Mouse (Mus musculus): ENCODE results near the gene Mki67. TPM values are rescaled to one million over a fixed set of nuclear protein-coding genes. Genes with fewer than 3 reads are reported as not detected.
"Not testable (repeated sequence)": the region's sequence is repeated elsewhere in the genome, so short reads cannot be mapped to it uniquely, and the experiment has no call there.

Mki67 gene
- polyA plus RNA-seq, 1 experiment from 2014 or later, result 18.8 TPM

GRCm38 (mm10) chr7:135715166-135715565 is 995 bp downstream of the Mki67 start:
- Histone ChIP-seq H3K9me3 (no peaks in the 10 kb centered on the region), H3K27me3 (0 out of 2 replicates have a peak, but pooled peaks cover 4% of the 10 kb centered on the region), H3K4me3 (replicated peaks) (peak overlapping the region; percentile 86), H3K36me3 (no peaks in the 10 kb centered on the region), H3K4me2 (replicated peaks) (peak overlapping the region; percentile 98), H3K27ac (no peak overlapping the region), H3K4me1 (replicated peaks) (peaks cover 29% of the 10 kb centered on the region), H3K9ac (replicated peaks) (peak overlapping the region; percentile 77)
- WGBS, result 5% methylated on average over 7 of the region's 7 CpGs
- ATAC-seq, result no peak

GRCm38 (mm10) chr7:135713326-135713725 is 2.8 kb downstream of the Mki67 start:
- Histone ChIP-seq H3K4me2 (replicated peaks) (peak overlapping the region; percentile 45), H3K9ac (replicated peaks) (no peak overlapping the region), H3K4me1 (replicated peaks) (peaks cover 29% of the 10 kb centered on the region), H3K36me3 (0 out of 2 replicates have a peak, but pooled peaks cover 3% of the 10 kb centered on the region), H3K9me3 (no peaks in the 10 kb centered on the region), H3K4me3 (replicated peaks) (peak overlapping the region; percentile 86), H3K27me3 (no peaks in the 10 kb centered on the region), H3K27ac (no peak overlapping the region)
- 64% methylated on average over 8 of the region's 8 CpGs for WGBS
- no peak for ATAC-seq

GRCm38 (mm10) chr7:135712534-135712933 is 3.6 kb downstream of the Mki67 start:
- no peak overlapping the region for H3K4me3 ChIP-seq (replicated peaks)

GRCm38 (mm10) chr7:135710702-135711101 is 5.5 kb downstream of the Mki67 start:
- Histone ChIP-seq H3K9me3 (no peaks in the 10 kb centered on the region), H3K27me3 (no peaks in the 10 kb centered on the region), H3K27ac (no peak overlapping the region), H3K4me3 (replicated peaks) (no peak overlapping the region), H3K9ac (replicated peaks) (no peak overlapping the region), H3K4me2 (replicated peaks) (no peak overlapping the region), H3K36me3 (peaks cover 21% of the 10 kb centered on the region), H3K4me1 (replicated peaks) (peaks cover 21% of the 10 kb centered on the region)
- WGBS, result 81% methylated on average over 2 of the region's 2 CpGs
- ATAC-seq, result no peak

More at GRCm38 (mm10) chr7:135712534-135712933, 3.6 kb downstream of the Mki67 start:
- Histone ChIP-seq H3K9me3 (no peaks in the 10 kb centered on the region), H3K27ac (no peak overlapping the region), H3K4me1 (replicated peaks) (peaks cover 29% of the 10 kb centered on the region), H3K36me3 (peaks cover 8% of the 10 kb centered on the region), H3K4me2 (replicated peaks) (no peak overlapping the region), H3K9ac (replicated peaks) (no peak overlapping the region), H3K27me3 (no peaks in the 10 kb centered on the region)
- WGBS, result 85% methylated on average over 1 of the region's 1 CpGs
- no peak for ATAC-seq

- Histone ChIP-seq H3K36me3 (peaks cover 49% of the 10 kb centered on the region), H3K4me1 (replicated peaks) (no peaks in the 10 kb centered on the region), H3K9ac (replicated peaks) (no peak overlapping the region), H3K27me3 (no peaks in the 10 kb centered on the region), H3K9me3 (no peaks in the 10 kb centered on the region), H3K4me2 (replicated peaks) (no peak overlapping the region), H3K4me3 (replicated peaks) (no peak overlapping the region), H3K27ac (no peak overlapping the region)
- WGBS, result 92% methylated on average over 6 of the region's 6 CpGs
- no peak for ATAC-seq
These were observed 10.4 kb downstream of the Mki67 start for GRCm38 (mm10) chr7:135705753-135706152.

- no peak overlapping the region for H3K4me3 ChIP-seq (replicated peaks)
- no peaks in the 10 kb centered on the region for H3K27me3 ChIP-seq
- H3K36me3 ChIP-seq, result peaks cover 56% of the 10 kb centered on the region
- no peaks in the 10 kb centered on the region for H3K9me3 ChIP-seq
- no peak overlapping the region for H3K9ac ChIP-seq (replicated peaks)
- H3K4me2 ChIP-seq (replicated peaks), result no peak overlapping the region
- no peaks in the 10 kb centered on the region for H3K4me1 ChIP-seq (replicated peaks)
- 86% methylated on average over 1 of the region's 1 CpGs for WGBS
- H3K27ac ChIP-seq, result no peak overlapping the region
- ATAC-seq, result no peak
These were observed 11.1 kb downstream of the Mki67 start for GRCm38 (mm10) chr7:135705083-135705482.

- Histone ChIP-seq H3K27me3 (no peaks in the 10 kb centered on the region), H3K9me3 (no peaks in the 10 kb centered on the region), H3K27ac (no peak overlapping the region), H3K4me3 (replicated peaks) (no peak overlapping the region), H3K4me1 (replicated peaks) (no peaks in the 10 kb centered on the region), H3K36me3 (peaks cover 63% of the 10 kb centered on the region), H3K9ac (replicated peaks) (no peak overlapping the region), H3K4me2 (replicated peaks) (no peak overlapping the region)
- WGBS, result 94% methylated on average over 8 of the region's 8 CpGs
- no peak for ATAC-seq
These were observed 11.9 kb downstream of the Mki67 start for GRCm38 (mm10) chr7:135704251-135704650.

- Histone ChIP-seq H3K27ac (no peak overlapping the region), H3K4me3 (replicated peaks) (no peak overlapping the region), H3K4me2 (replicated peaks) (no peak overlapping the region), H3K36me3 (peaks cover 67% of the 10 kb centered on the region), H3K4me1 (replicated peaks) (no peaks in the 10 kb centered on the region), H3K9ac (replicated peaks) (no peak overlapping the region), H3K9me3 (no peaks in the 10 kb centered on the region), H3K27me3 (no peaks in the 10 kb centered on the region)
- 92% methylated on average over 9 of the region's 9 CpGs for WGBS
- ATAC-seq, result no peak
These were observed 12.5 kb downstream of the Mki67 start for GRCm38 (mm10) chr7:135703600-135704148.

- H3K36me3 ChIP-seq, result peaks cover 68% of the 10 kb centered on the region
- H3K9me3 ChIP-seq; H3K4me2 ChIP-seq (replicated peaks); H3K4me3 ChIP-seq (replicated peaks); H3K27me3 ChIP-seq; H3K27ac ChIP-seq; H3K4me1 ChIP-seq (replicated peaks); ATAC-seq; H3K9ac ChIP-seq (replicated peaks): not testable (repeated sequence)
- WGBS, result 87% methylated on average over 6 of the region's 6 CpGs
These were observed 16.8 kb downstream of the Mki67 start for GRCm38 (mm10) chr7:135699351-135699750.

- Histone ChIP-seq H3K36me3 (peaks cover 66% of the 10 kb centered on the region), H3K4me1 (replicated peaks) (no peaks in the 10 kb centered on the region), H3K4me3 (replicated peaks) (no peak overlapping the region), H3K27me3 (no peaks in the 10 kb centered on the region), H3K4me2 (replicated peaks) (no peak overlapping the region), H3K9ac (replicated peaks) (no peak overlapping the region), H3K27ac (no peak overlapping the region), H3K9me3 (no peaks in the 10 kb centered on the region)
- WGBS, result 97% methylated on average over 2 of the region's 2 CpGs
- no peak for ATAC-seq
These were observed 17.8 kb downstream of the Mki67 start for GRCm38 (mm10) chr7:135698362-135698761.

GRCm38 (mm10) chr7:135697021-135697740 is 19.0 kb downstream of the Mki67 start:
- not testable (repeated sequence) for H3K27ac ChIP-seq; H3K27me3 ChIP-seq; H3K4me1 ChIP-seq (replicated peaks); H3K4me2 ChIP-seq (replicated peaks); ATAC-seq; H3K4me3 ChIP-seq (replicated peaks); H3K9ac ChIP-seq (replicated peaks); H3K9me3 ChIP-seq
- H3K36me3 ChIP-seq, result peaks cover 72% of the 10 kb centered on the region
- WGBS, result 97% methylated on average over 5 of the region's 5 CpGs

- Histone ChIP-seq H3K9me3 (no peaks in the 10 kb centered on the region), H3K27ac (no peak overlapping the region), H3K4me1 (replicated peaks) (no peaks in the 10 kb centered on the region), H3K4me2 (replicated peaks) (no peak overlapping the region), H3K36me3 (peaks cover 76% of the 10 kb centered on the region), H3K27me3 (no peaks in the 10 kb centered on the region), H3K4me3 (replicated peaks) (no peak overlapping the region), H3K9ac (replicated peaks) (no peak overlapping the region)
- 94% methylated on average over 4 of the region's 4 CpGs for WGBS
- no peak for ATAC-seq
These were observed 20.0 kb downstream of the Mki67 start for GRCm38 (mm10) chr7:135696127-135696526.

Measured in midbrain, embryonic 13.5 days (tissue).